Comparison of ENCODE assay signal across 8 mouse cellular contexts in the genomic region with DNA sequence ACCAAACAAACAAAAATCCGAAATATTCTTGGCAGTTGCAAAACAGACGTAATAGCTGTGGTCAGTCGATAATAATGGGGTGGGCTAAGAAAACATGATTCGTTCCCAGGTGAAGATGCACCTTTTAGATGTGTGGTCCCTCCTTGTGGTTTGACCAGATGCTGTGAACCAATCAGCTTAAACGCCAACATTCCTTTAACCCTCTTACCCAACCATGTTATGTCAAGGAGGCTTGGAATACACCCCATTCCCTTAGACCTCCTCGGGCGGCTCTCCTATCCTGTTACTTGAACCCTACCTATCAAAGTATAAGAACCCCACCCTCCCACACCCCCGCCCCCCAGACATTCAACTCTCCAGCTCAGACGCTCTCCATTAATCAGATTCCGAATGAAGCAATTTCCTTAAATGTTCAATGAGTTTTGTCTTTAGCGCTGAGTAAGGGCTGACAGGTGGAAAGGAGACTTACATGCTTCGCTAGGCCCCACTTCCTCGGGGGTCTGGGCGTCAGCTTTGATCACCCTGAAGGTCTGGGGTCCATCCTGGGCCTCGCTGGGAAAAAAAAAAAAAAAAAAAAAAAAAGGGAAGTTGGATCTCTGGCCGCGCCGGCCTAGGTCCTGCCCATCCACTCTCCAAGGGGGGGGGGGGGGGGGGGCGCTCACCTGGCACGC. TPM values are rescaled to one million over a fixed set of nuclear protein-coding genes. Genes with fewer than 3 reads are reported as not detected.
DNase-seq lines count a peak whose midpoint lies in the region; ATAC-seq and TF ChIP-seq lines count a peak whose summit lies in the region.

No protein-coding gene starts in this region.

- ATAC-seq in heart, embryonic 11.5 days (replicated peaks; ENCODE audit: insufficient number of reproducible peaks, low FRiP score, low TSS enrichment): no peak
- ATAC-seq in forebrain, embryonic 15.5 days (replicated peaks): no peak
- no peak for ATAC-seq in liver, embryonic 16.5 days (ENCODE audit: low read depth)

- peak overlapping the region; percentile 67 for H3K9ac ChIP-seq in heart, embryonic 11.5 days (ENCODE audit: low read depth, low read length)
- peak overlapping the region; percentile 51 for H3K9ac ChIP-seq in forebrain, embryonic 15.5 days (replicated peaks)
- H3K9ac ChIP-seq in liver, embryonic 16.5 days (ENCODE audit: low read depth, low read length): peak overlapping the region; percentile 60

- H3K27ac ChIP-seq in heart, embryonic 11.5 days (ENCODE audit: low read depth, low read length): no peak overlapping the region
- no peak overlapping the region for H3K27ac ChIP-seq in forebrain, embryonic 15.5 days (replicated peaks)
- H3K27ac ChIP-seq in liver, embryonic 16.5 days (ENCODE audit: low read length): no peak overlapping the region

- H3K36me3 ChIP-seq in heart, embryonic 11.5 days (ENCODE audit: control insufficient read depth, insufficient read depth, low read length): peaks cover 8% of the 10 kb centered on the region
- H3K36me3 ChIP-seq in E14TG2a.4 (ENCODE audit: insufficient read depth, low read length): peaks cover 37% of the 10 kb centered on the region
- peaks cover 16% of the 10 kb centered on the region for H3K36me3 ChIP-seq in forebrain, embryonic 15.5 days
- peaks cover 9% of the 10 kb centered on the region for H3K36me3 ChIP-seq in liver, embryonic 16.5 days (ENCODE audit: control insufficient read depth, insufficient read depth)

- no peak for DNase-seq in heart, adult 9 months (ENCODE audit: low spot score in 2 of 2)
- DNase-seq in ovary, adult 18-20 months (ENCODE audit: low spot score): no peak
- no peak for DNase-seq in layer of hippocampus, postnatal 10 days (ENCODE audit: low spot score in 2 of 2)
- no peak for DNase-seq in cerebellum, adult 9-11 months

- no peaks in the 10 kb centered on the region for H3K9me3 ChIP-seq in heart, embryonic 11.5 days (replicated peaks; ENCODE audit: control insufficient read depth, low read length)
- no peaks in the 10 kb centered on the region for H3K9me3 ChIP-seq in E14TG2a.4 (ENCODE audit: low read length)
- H3K9me3 ChIP-seq in forebrain, embryonic 15.5 days: no peaks in the 10 kb centered on the region
- H3K9me3 ChIP-seq in liver, embryonic 16.5 days (replicated peaks; ENCODE audit: control insufficient read depth, low read length): no peaks in the 10 kb centered on the region

- H3K4me1 ChIP-seq in heart, embryonic 11.5 days (ENCODE audit: control insufficient read depth, insufficient read depth, low read length): peaks cover 6% of the 10 kb centered on the region
- H3K4me1 ChIP-seq in E14TG2a.4 (replicated peaks; ENCODE audit: low read depth, low read length): peaks cover 41% of the 10 kb centered on the region
- H3K4me1 ChIP-seq in forebrain, embryonic 15.5 days: peaks cover 33% of the 10 kb centered on the region
- peaks cover 27% of the 10 kb centered on the region for H3K4me1 ChIP-seq in liver, embryonic 16.5 days (ENCODE audit: control insufficient read depth, low read depth, low read length)

- 39% methylated on average over 15 of the region's 20 CpGs for whole genome bisulfite sequencing in heart, embryonic 11.5 days (ENCODE audit: insufficient replicate concordance)
- WGBS in forebrain, embryonic 15.5 days: 44% methylated on average over 15 of the region's 20 CpGs
- WGBS in liver, embryonic 16.5 days (ENCODE audit: insufficient replicate concordance): 31% methylated on average over 14 of the region's 20 CpGs

- H3K4me2 ChIP-seq in heart, embryonic 11.5 days: peak overlapping the region; percentile 75
- H3K4me2 ChIP-seq in forebrain, embryonic 15.5 days (replicated peaks): peak overlapping the region; percentile 83
- H3K4me2 ChIP-seq in liver, embryonic 16.5 days (ENCODE audit: low read depth, low read length): peak overlapping the region; percentile 76

- peak overlapping the region; percentile 84 for H3K4me3 ChIP-seq in heart, embryonic 11.5 days (ENCODE audit: low read depth, low read length)
- peak overlapping the region; percentile 96 for H3K4me3 ChIP-seq in E14TG2a.4 (replicated peaks; ENCODE audit: low read length)
- H3K4me3 ChIP-seq in forebrain, embryonic 15.5 days: peak overlapping the region; percentile 70
- peak overlapping the region; percentile 73 for H3K4me3 ChIP-seq in liver, embryonic 16.5 days (ENCODE audit: low read depth, low read length)

- H3K27me3 ChIP-seq in heart, embryonic 11.5 days (ENCODE audit: control insufficient read depth, insufficient read depth, low read length): no peaks in the 10 kb centered on the region
- H3K27me3 ChIP-seq in E14TG2a.4 (ENCODE audit: insufficient read depth, low read length): no peaks in the 10 kb centered on the region
- no peaks in the 10 kb centered on the region for H3K27me3 ChIP-seq in forebrain, embryonic 15.5 days
- H3K27me3 ChIP-seq in liver, embryonic 16.5 days (ENCODE audit: control insufficient read depth, insufficient read depth, low read depth, low read length): no peaks in the 10 kb centered on the region

- TF ChIP-seq CTCF in E14TG2a.4 (conservative IDR thresholded peaks at IDR 0.05; ENCODE audit: low read length): no peak

RNA-seq across cellular contexts. Expression of gene Ccdc115, which starts 1.0 kb away (rescaled TPM):
- 49.0 and 49.8 TPM in 2 replicates for polyA plus RNA-seq in heart, embryonic 11.5 days (2014; fragmentation: Nextera tagmentation; extraction: Ambion mirVana)
- 69.2 and 70.9 TPM in 2 replicates for polyA plus RNA-seq in forebrain, embryonic 15.5 days (2015; fragmentation: Nextera tagmentation; extraction: Ambion mirVana)
- polyA plus RNA-seq in liver, embryonic 16.5 days (2015; fragmentation: Nextera tagmentation; extraction: Ambion mirVana): 20.8 and 23.0 TPM in 2 replicates
- total RNA-seq in layer of hippocampus, postnatal 10 days (2021): 10 to 100 TPM; 18.6 to 21.9 TPM

RNA-seq across cellular contexts. Expression of gene Imp4, which starts 1.1 kb away (rescaled TPM):
- polyA plus RNA-seq in heart, embryonic 11.5 days (2014; fragmentation: Nextera tagmentation; extraction: Ambion mirVana): 73.0 and 80.8 TPM in 2 replicates
- 62.1 and 66.7 TPM in 2 replicates for polyA plus RNA-seq in forebrain, embryonic 15.5 days (2015; fragmentation: Nextera tagmentation; extraction: Ambion mirVana)
- 44.6 and 46.8 TPM in 2 replicates for polyA plus RNA-seq in liver, embryonic 16.5 days (2015; fragmentation: Nextera tagmentation; extraction: Ambion mirVana)
- total RNA-seq in layer of hippocampus, postnatal 10 days (2021): 10 to 100 TPM; 28.5 to 29.6 TPM

RNA-seq across cellular contexts. Expression of gene Ptpn18, which starts 21.0 kb away (rescaled TPM):
- 7.4 and 10.4 TPM in 2 replicates for polyA plus RNA-seq in heart, embryonic 11.5 days (2014; fragmentation: Nextera tagmentation; extraction: Ambion mirVana)
- 3.9 and 8.0 TPM in 2 replicates for polyA plus RNA-seq in forebrain, embryonic 15.5 days (2015; fragmentation: Nextera tagmentation; extraction: Ambion mirVana)
- 16.7 and 19.2 TPM in 2 replicates for polyA plus RNA-seq in liver, embryonic 16.5 days (2015; fragmentation: Nextera tagmentation; extraction: Ambion mirVana)
- 1 to 10 TPM; 3.3 to 3.8 TPM for total RNA-seq in layer of hippocampus, postnatal 10 days (2021)

RNA-seq across cellular contexts. Expression of gene Prss39, which starts 59.7 kb away (rescaled TPM):
- not detected in 2 replicates for polyA plus RNA-seq in heart, embryonic 11.5 days (2014; fragmentation: Nextera tagmentation; extraction: Ambion mirVana)
- polyA plus RNA-seq in forebrain, embryonic 15.5 days (2015; fragmentation: Nextera tagmentation; extraction: Ambion mirVana): not detected in 2 replicates
- not detected in 2 replicates for polyA plus RNA-seq in liver, embryonic 16.5 days (2015; fragmentation: Nextera tagmentation; extraction: Ambion mirVana)
- not detected for total RNA-seq in layer of hippocampus, postnatal 10 days (2021)
